Mouse (Mus musculus) stomach, postnatal 0 days (tissue): Measurements from ENCODE around the gene Plcd3. TPM values are rescaled to one million over a fixed set of nuclear protein-coding genes. Genes with fewer than 3 reads are reported as not detected.

Experiments used
- ATAC-seq: fragments of 200-750 bp; cut with Nextera tagmentation; 2 replicates; pipeline ENCODE4 v1.8.0; 2017; ENCODE audit not compliant: low FRiP score, low TSS enrichment
- DNase-seq: peaks from one replicate; pipeline ENCODE4 v3.0.0-alpha.2; 2016; ENCODE audit warnings: low spot score
- H3K27ac ChIP-seq: fragments of 300-500 bp; sonication (generic); replicated peaks from 2 replicates; pipeline ENCODE4 v1.5.1; 2014; ENCODE audit warnings: mild to moderate bottlenecking, control low read depth
- H3K27me3 ChIP-seq: fragments of 300-500 bp; sonication (generic); 2 replicates; pipeline ENCODE4 v1.6.1; 2014; ENCODE audit warnings: low read length; ENCODE audit not compliant: control insufficient read depth, insufficient read depth
- H3K36me3 ChIP-seq: fragments of 300-500 bp; sonication (generic); 2 replicates; pipeline ENCODE4 v1.6.1; 2014; ENCODE audit warnings: low read length, mixed read lengths; ENCODE audit not compliant: control insufficient read depth, insufficient read depth
- H3K4me1 ChIP-seq: fragments of 300-500 bp; sonication (generic); replicated peaks from 2 replicates; pipeline ENCODE4 v1.6.1; 2014; ENCODE audit warnings: antibody characterized with exemption; ENCODE audit not compliant: control insufficient read depth, insufficient read depth
- H3K4me2 ChIP-seq: fragments of 300-500 bp; sonication (generic); replicated peaks from 2 replicates; pipeline ENCODE4 v1.6.1; 2014; ENCODE audit warnings: low read depth, mild to moderate bottlenecking, control low read depth, moderate library complexity
- H3K4me3 ChIP-seq: fragments of 300-500 bp; sonication (generic); 2 replicates; pipeline ENCODE4 v1.5.1; 2014; ENCODE audit warnings: low read depth, low read length, control low read depth
- H3K9ac ChIP-seq: fragments of 300-500 bp; sonication (generic); 2 replicates; pipeline ENCODE4 v1.6.1; 2014; ENCODE audit warnings: mild to moderate bottlenecking, low read length, control low read depth, mixed read lengths
- H3K9me3 ChIP-seq: fragments of 300-500 bp; sonication (generic); 2 replicates; pipeline ENCODE4 v1.6.1; 2016; ENCODE audit warnings: low read length; ENCODE audit not compliant: control insufficient read depth
- CTCF ChIP-seq: IDR thresholded peaks from 2 replicates; pipeline ENCODE4 v1.5.1; 2016; ENCODE audit warnings: antibody characterized with exemption, low read depth, mild to moderate bottlenecking, moderate library complexity
- EP300 ChIP-seq: optimal IDR thresholded peaks from 2 replicates; pipeline ENCODE3; 2016; ENCODE audit warnings: antibody characterized with exemption
- WGBS: fragments of 180-500 bp; shearing (Covaris S2); extraction: QIAGEN DNeasy Blood & Tissue Kit; methylation state at CpG from one replicate; pipeline ENCODE4 v1.1.7; 2014; 5-methylcytosine and 5-hydroxymethylcytosine counted together
- polyA plus RNA-seq: library from polyadenylated mRNA; unstranded; fragments of >200 nt; fragmentation: Nextera tagmentation; extraction: Ambion mirVana; gene quantifications from 2 replicates; pipeline ENCODE4 v1.2.1, GENCODE M21; 2015

The Plcd3 gene
- polyA plus RNA-seq, 1 experiment from 2014 or later: 4.2 TPM

DNA sequence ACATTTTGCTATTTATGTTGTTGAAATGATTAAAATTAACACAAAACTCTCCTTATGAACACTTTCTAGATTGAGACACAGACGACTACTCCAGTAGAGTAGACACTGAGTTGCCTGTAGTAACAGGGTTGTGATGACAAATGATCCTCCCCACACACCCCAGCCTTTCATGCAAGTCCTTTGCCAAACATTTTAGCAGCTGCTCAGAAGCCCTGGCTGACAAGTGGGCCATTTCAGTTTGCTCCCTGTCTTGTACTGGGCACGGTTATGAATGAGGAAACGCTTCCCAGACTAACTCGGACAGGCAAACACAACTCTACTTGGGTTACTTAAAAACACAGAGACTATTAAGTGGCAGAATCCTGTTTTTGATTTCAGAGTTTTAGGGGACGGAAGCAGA lies 18.9 kb upstream of the Plcd3 start:
- DNase-seq: peak; percentile 19
- H3K27me3 ChIP-seq: no peaks in the 10 kb centered on the region
- H3K4me2 ChIP-seq: no peak overlapping the region
- H3K27ac ChIP-seq: no peak overlapping the region
- no peaks in the 10 kb centered on the region for H3K36me3 ChIP-seq
- no peak for ATAC-seq
- TF ChIP-seq EP300: no peak
- no peak for TF ChIP-seq CTCF
- peaks cover 3% of the 10 kb centered on the region; the same call in 1 of the 2 replicates for H3K4me1 ChIP-seq
- WGBS: 31% methylated on average over 5 of the region's 5 CpGs
- H3K4me3 ChIP-seq: no peak overlapping the region
- H3K9ac ChIP-seq: no peak overlapping the region
- H3K9me3 ChIP-seq: no peaks in the 10 kb centered on the region

DNA sequence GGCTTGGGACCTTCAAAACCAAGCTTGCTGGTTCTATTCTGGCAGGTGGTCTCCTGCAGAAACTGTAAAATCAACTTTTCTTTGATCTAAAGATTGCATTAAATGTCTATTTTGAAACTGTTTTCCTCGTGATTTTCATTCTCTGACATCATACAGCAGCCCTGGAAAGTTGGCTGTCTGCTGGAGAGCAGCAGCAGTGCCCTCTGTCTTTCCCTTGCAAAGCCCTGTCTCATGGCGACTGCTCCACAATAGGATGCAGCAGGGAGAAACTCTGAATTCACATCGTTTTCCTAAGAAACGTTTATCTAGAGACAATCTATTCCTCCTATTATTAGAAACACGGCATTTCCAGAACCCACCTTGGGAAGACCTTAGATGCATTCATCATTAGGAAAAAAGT lies 18.2 kb upstream of the Plcd3 start:
- no peak for ATAC-seq
- Histone ChIP-seq H3K9me3 (no peaks in the 10 kb centered on the region), H3K36me3 (no peaks in the 10 kb centered on the region), H3K9ac (no peak overlapping the region), H3K4me1 (peaks cover 6% of the 10 kb centered on the region; the same call in 1 of the 2 replicates), H3K27ac (no peak overlapping the region), H3K4me3 (no peak overlapping the region), H3K27me3 (no peaks in the 10 kb centered on the region), H3K4me2 (no peak overlapping the region)
- no peak for DNase-seq
- 45% methylated on average over 5 of the region's 5 CpGs for WGBS
- TF ChIP-seq CTCF (peak; percentile 36; the same call in 1 of the 2 replicates), EP300 (no peak)

- ATAC-seq: no peak
- H3K4me3 ChIP-seq: peak overlapping the region; percentile 70; the same call in 1 of the 2 replicates
Observed at GRCm38 (mm10) chr11:103118866-103119265, 17.4 kb upstream of the Plcd3 start.

DNA sequence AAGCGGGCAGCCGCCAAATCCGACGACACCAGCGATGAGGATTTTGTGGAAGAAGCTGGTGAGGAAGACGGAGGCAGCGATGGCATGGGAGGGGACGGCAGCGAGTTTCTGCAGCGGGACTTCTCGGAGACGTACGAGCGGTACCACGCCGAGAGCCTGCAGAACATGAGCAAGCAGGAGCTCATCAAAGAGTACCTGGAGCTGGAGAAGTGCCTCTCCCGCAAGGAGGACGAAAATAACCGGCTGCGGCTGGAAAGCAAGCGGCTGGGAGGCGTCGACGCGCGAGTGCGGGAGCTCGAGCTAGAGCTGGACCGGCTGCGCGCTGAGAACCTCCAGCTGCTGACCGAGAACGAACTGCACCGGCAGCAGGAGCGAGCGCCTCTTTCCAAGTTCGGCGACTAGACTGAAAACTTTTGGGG lies 16.1 kb upstream of the Plcd3 start:
- H3K27me3 ChIP-seq: no peaks in the 10 kb centered on the region
- H3K36me3 ChIP-seq: no peaks in the 10 kb centered on the region
- under 1% methylated on average over 38 of the region's 38 CpGs for WGBS
- no peaks in the 10 kb centered on the region for H3K9me3 ChIP-seq
- TF ChIP-seq EP300 (no peak), CTCF (no peak)
- DNase-seq: peak; percentile 67
- peak overlapping the region; percentile 86 for H3K4me2 ChIP-seq
- no peak for ATAC-seq
- H3K4me3 ChIP-seq: peak overlapping the region; percentile 70
- peaks cover 10% of the 10 kb centered on the region for H3K4me1 ChIP-seq
- H3K9ac ChIP-seq: peak overlapping the region; percentile 64
- peak overlapping the region; percentile 91 for H3K27ac ChIP-seq

More at GRCm38 (mm10) chr11:103118866-103119265, 17.4 kb upstream of the Plcd3 start:
- no peaks in the 10 kb centered on the region for H3K36me3 ChIP-seq
- no peak for DNase-seq
- peak overlapping the region; percentile 86 for H3K4me2 ChIP-seq
- no peak overlapping the region for H3K9ac ChIP-seq
- WGBS: 66% methylated on average over 2 of the region's 2 CpGs
- no peak overlapping the region for H3K27ac ChIP-seq
- peaks cover 9% of the 10 kb centered on the region; the same call in 1 of the 2 replicates for H3K4me1 ChIP-seq
- H3K27me3 ChIP-seq: no peaks in the 10 kb centered on the region
- TF ChIP-seq CTCF: no peak
- no peak for TF ChIP-seq EP300
- no peaks in the 10 kb centered on the region for H3K9me3 ChIP-seq

- peak overlapping the region; percentile 91 for H3K27ac ChIP-seq
- H3K9me3 ChIP-seq: no peaks in the 10 kb centered on the region
- H3K27me3 ChIP-seq: no peaks in the 10 kb centered on the region
- ATAC-seq: peak; percentile 22
- H3K4me2 ChIP-seq: peak overlapping the region; percentile 86
- peaks cover 15% of the 10 kb centered on the region for H3K4me1 ChIP-seq
- TF ChIP-seq EP300: no peak
- TF ChIP-seq CTCF: peak; percentile 84
- peak overlapping the region; percentile 70 for H3K4me3 ChIP-seq
- WGBS: under 1% methylated on average over 35 of the region's 35 CpGs
- H3K36me3 ChIP-seq: no peaks in the 10 kb centered on the region
- H3K9ac ChIP-seq: peak overlapping the region; percentile 64
- peak; percentile 81 for DNase-seq
Observed at GRCm38 (mm10) chr11:103116959-103117590, 15.6 kb upstream of the Plcd3 start.

GRCm38 (mm10) chr11:103116008-103116818 lies 14.8 kb upstream of the Plcd3 start, which contains the start of gene Hexim1:
TSS of gene Hexim1 (plus strand) at chr11:103116231.
- H3K27me3 ChIP-seq: no peaks in the 10 kb centered on the region
- whole genome bisulfite sequencing: under 1% methylated on average over 52 of the region's 53 CpGs
- H3K4me3 ChIP-seq: peak within 1 kb of the TSS; percentile 70
- peak within 1 kb of the TSS; percentile 80 for H3K9ac ChIP-seq
- peak; percentile 95 for ATAC-seq
- TF ChIP-seq EP300: no peak
- no peak; the same call in none of the 2 replicates for TF ChIP-seq CTCF
- peaks cover 21% of the 10 kb centered on the region for H3K4me1 ChIP-seq
- H3K9me3 ChIP-seq: no peaks in the 10 kb centered on the region
- peak; percentile 100 for DNase-seq
- peak within 1 kb of the TSS; percentile 86 for H3K4me2 ChIP-seq
- H3K36me3 ChIP-seq: no peaks in the 10 kb centered on the region
- H3K27ac ChIP-seq: peak within 1 kb of the TSS; percentile 94
